Mouse (Mus musculus) midbrain, embryonic 12.5 days (tissue): ENCODE data around the gene Uqcrc1. TPM values are rescaled to one million over a fixed set of nuclear protein-coding genes. Genes with fewer than 3 reads are reported as not detected.
A peak's percentile ranks its signal among the peaks of the same experiment; 100 is the strongest.

Source experiments
- ATAC-seq: fragments of 200-750 bp; cut with Nextera tagmentation; 2 replicates; pipeline ENCODE4 v1.8.0; 2017; ENCODE audit warnings: low read depth, moderate TSS enrichment, moderate library complexity; ENCODE audit not compliant: low FRiP score
- H3K27ac ChIP-seq: fragments of 300-500 bp; sonication (generic); replicated peaks from 2 replicates; pipeline ENCODE4 v1.5.1; 2016; ENCODE audit warnings: mild to moderate bottlenecking
- H3K27me3 ChIP-seq: fragments of 300-500 bp; sonication (generic); 2 replicates; pipeline ENCODE4 v1.6.1; 2016; ENCODE audit warnings: mild to moderate bottlenecking
- H3K36me3 ChIP-seq: fragments of 300-500 bp; sonication (generic); 2 replicates; pipeline ENCODE4 v1.6.1; 2016
- H3K4me1 ChIP-seq: fragments of 300-500 bp; sonication (generic); 2 replicates; pipeline ENCODE4 v1.6.1; 2016
- H3K4me2 ChIP-seq: fragments of 300-500 bp; sonication (generic); replicated peaks from 2 replicates; pipeline ENCODE4 v1.6.1; 2016; ENCODE audit warnings: mild to moderate bottlenecking, moderate library complexity
- H3K4me3 ChIP-seq: fragments of 300-500 bp; sonication (generic); 2 replicates; pipeline ENCODE4 v1.5.1; 2016; ENCODE audit warnings: mild to moderate bottlenecking
- H3K9ac ChIP-seq: fragments of 300-500 bp; sonication (generic); replicated peaks from 2 replicates; pipeline ENCODE4 v1.6.1; 2016; ENCODE audit warnings: mild to moderate bottlenecking, moderate library complexity
- H3K9me3 ChIP-seq: fragments of 300-500 bp; sonication (generic); 2 replicates; pipeline ENCODE4 v1.6.1; 2016; ENCODE audit warnings: mild to moderate bottlenecking
- WGBS: fragments of 180-500 bp; shearing (Covaris S2); methylation state at CpG from one replicate; pipeline ENCODE4 v1.1.7; 2016; 5-methylcytosine and 5-hydroxymethylcytosine counted together
- polyA plus RNA-seq: library from polyadenylated mRNA; unstranded; fragments of >200 nt; fragmentation: Nextera tagmentation; extraction: Ambion mirVana; gene quantifications from 2 replicates; pipeline ENCODE4 v1.2.1, GENCODE M21; 2016

The Uqcrc1 gene
- polyA plus RNA-seq, 1 experiment from 2014 or later = 375 TPM

GRCm38 (mm10) chr9:108949967-108950728 lies 13.7 kb downstream of the Uqcrc1 start:
- no peak overlapping the region for H3K27ac ChIP-seq
- WGBS = 84% methylated on average over 9 of the region's 9 CpGs
- no peak overlapping the region for H3K9ac ChIP-seq
- H3K4me2 ChIP-seq = no peak overlapping the region
- H3K27me3 ChIP-seq = peaks cover 29% of the 10 kb centered on the region
- ATAC-seq = no peak
- no peaks in the 10 kb centered on the region for H3K4me1 ChIP-seq
- no peak overlapping the region for H3K4me3 ChIP-seq
- H3K9me3 ChIP-seq = no peaks in the 10 kb centered on the region
- peaks cover 60% of the 10 kb centered on the region for H3K36me3 ChIP-seq

GRCm38 (mm10) chr9:108953081-108953636 lies 16.7 kb downstream of the Uqcrc1 start, which contains the start of gene Col7a1:
Gene Col7a1, plus strand, starts transcription at chr9:108953586.
- Histone ChIP-seq H3K4me2 (peak within 1 kb of the TSS; percentile 7; the same call in 1 of the 2 replicates), H3K9me3 (no peaks in the 10 kb centered on the region), H3K36me3 (peaks cover 31% of the 10 kb centered on the region), H3K4me3 (peak within 1 kb of the TSS; percentile 5; the same call in 1 of the 2 replicates), H3K4me1 (no peaks in the 10 kb centered on the region), H3K27me3 (peaks cover 29% of the 10 kb centered on the region), H3K27ac (no peak within 1 kb of the TSS), H3K9ac (no peak within 1 kb of the TSS; the same call in 1 of the 2 replicates)
- 13% methylated on average over 15 of the region's 15 CpGs for WGBS
- no peak for ATAC-seq

- Histone ChIP-seq H3K9me3 (no peaks in the 10 kb centered on the region), H3K36me3 (peaks cover 10% of the 10 kb centered on the region), H3K27ac (no peak overlapping the region), H3K9ac (no peak overlapping the region), H3K4me2 (no peak overlapping the region), H3K4me3 (no peak overlapping the region), H3K4me1 (no peaks in the 10 kb centered on the region), H3K27me3 (peaks cover 29% of the 10 kb centered on the region)
- 89% methylated on average over 11 of the region's 11 CpGs for WGBS
- no peak for ATAC-seq
Observed at GRCm38 (mm10) chr9:108955241-108955640, 18.8 kb downstream of the Uqcrc1 start.

- Histone ChIP-seq H3K27ac (no peak overlapping the region), H3K9ac (no peak overlapping the region; the same call in 1 of the 2 replicates), H3K4me2 (no peak overlapping the region), H3K9me3 (no peaks in the 10 kb centered on the region), H3K4me1 (no peaks in the 10 kb centered on the region), H3K4me3 (no peak overlapping the region), H3K27me3 (peaks cover 29% of the 10 kb centered on the region), H3K36me3 (0 out of 2 replicates have a peak, but pooled peaks cover 4% of the 10 kb centered on the region)
- 90% methylated on average over 11 of the region's 11 CpGs for WGBS
- ATAC-seq = no peak
Observed at GRCm38 (mm10) chr9:108955846-108956245, 19.4 kb downstream of the Uqcrc1 start.

- Histone ChIP-seq H3K9me3 (no peaks in the 10 kb centered on the region), H3K9ac (no peak overlapping the region), H3K36me3 (no peaks in the 10 kb centered on the region), H3K27me3 (no peaks in the 10 kb centered on the region), H3K27ac (no peak overlapping the region), H3K4me3 (no peak overlapping the region), H3K4me2 (no peak overlapping the region), H3K4me1 (no peaks in the 10 kb centered on the region)
- no peak for ATAC-seq
- WGBS = 67% methylated on average over 3 of the region's 3 CpGs
Observed at GRCm38 (mm10) chr9:108963577-108963976, 27.1 kb downstream of the Uqcrc1 start.

- H3K9me3 ChIP-seq = no peaks in the 10 kb centered on the region
- H3K4me3 ChIP-seq = no peak overlapping the region
- no peaks in the 10 kb centered on the region for H3K36me3 ChIP-seq
- no peaks in the 10 kb centered on the region for H3K27me3 ChIP-seq
- H3K9ac ChIP-seq = no peak overlapping the region
- no peaks in the 10 kb centered on the region for H3K4me1 ChIP-seq
- no peak overlapping the region for H3K27ac ChIP-seq
- ATAC-seq = no peak
- WGBS = 80% methylated on average over 6 of the region's 6 CpGs
- H3K4me2 ChIP-seq = no peak overlapping the region
Observed at GRCm38 (mm10) chr9:108964338-108964737, 27.9 kb downstream of the Uqcrc1 start.

GRCm38 (mm10) chr9:108970623-108971022 lies 34.2 kb downstream of the Uqcrc1 start:
- 86% methylated on average over 8 of the region's 8 CpGs for WGBS
- H3K9ac ChIP-seq = no peak overlapping the region

GRCm38 (mm10) chr9:108976483-108976882 lies 40.0 kb downstream of the Uqcrc1 start:
- Histone ChIP-seq H3K27ac (no peak overlapping the region), H3K9me3 (no peaks in the 10 kb centered on the region), H3K4me3 (no peak overlapping the region), H3K4me1 (no peaks in the 10 kb centered on the region), H3K9ac (no peak overlapping the region), H3K27me3 (no peaks in the 10 kb centered on the region), H3K36me3 (no peaks in the 10 kb centered on the region), H3K4me2 (no peak overlapping the region)
- WGBS = 86% methylated on average over 9 of the region's 9 CpGs
- no peak for ATAC-seq

More at GRCm38 (mm10) chr9:108970623-108971022, 34.2 kb downstream of the Uqcrc1 start:
- no peaks in the 10 kb centered on the region for H3K27me3 ChIP-seq
- H3K4me3 ChIP-seq = no peak overlapping the region
- no peaks in the 10 kb centered on the region for H3K36me3 ChIP-seq
- H3K4me2 ChIP-seq = no peak overlapping the region
- no peaks in the 10 kb centered on the region for H3K4me1 ChIP-seq
- no peak overlapping the region for H3K27ac ChIP-seq
- no peaks in the 10 kb centered on the region for H3K9me3 ChIP-seq
- no peak for ATAC-seq

- no peaks in the 10 kb centered on the region for H3K9me3 ChIP-seq
- H3K4me3 ChIP-seq = no peak overlapping the region
- no peak overlapping the region for H3K27ac ChIP-seq
- H3K36me3 ChIP-seq = no peaks in the 10 kb centered on the region
- no peaks in the 10 kb centered on the region for H3K4me1 ChIP-seq
- WGBS = 82% methylated on average over 7 of the region's 7 CpGs
- no peak overlapping the region for H3K4me2 ChIP-seq
- H3K9ac ChIP-seq = no peak overlapping the region
- H3K27me3 ChIP-seq = no peaks in the 10 kb centered on the region
- ATAC-seq = no peak
Observed at GRCm38 (mm10) chr9:108977966-108978365, 41.5 kb downstream of the Uqcrc1 start.

- Histone ChIP-seq H3K4me1 (no peaks in the 10 kb centered on the region), H3K27me3 (no peaks in the 10 kb centered on the region), H3K9me3 (no peaks in the 10 kb centered on the region), H3K4me2 (no peak overlapping the region), H3K36me3 (no peaks in the 10 kb centered on the region), H3K4me3 (no peak overlapping the region), H3K9ac (no peak overlapping the region), H3K27ac (no peak overlapping the region)
- WGBS = 83% methylated on average over 8 of the region's 8 CpGs
- no peak for ATAC-seq
Observed at GRCm38 (mm10) chr9:108982498-108982897, 46.1 kb downstream of the Uqcrc1 start.

- H3K36me3 ChIP-seq = no peaks in the 10 kb centered on the region
- H3K9me3 ChIP-seq = no peaks in the 10 kb centered on the region
- no peak for ATAC-seq
- H3K27me3 ChIP-seq = no peaks in the 10 kb centered on the region
- no peak overlapping the region for H3K4me2 ChIP-seq
- peaks cover 4% of the 10 kb centered on the region; the same call in 1 of the 2 replicates for H3K4me1 ChIP-seq
- H3K9ac ChIP-seq = no peak overlapping the region
- no peak overlapping the region for H3K27ac ChIP-seq
- WGBS = 82% methylated on average over 9 of the region's 9 CpGs
- H3K4me3 ChIP-seq = no peak overlapping the region
Observed at GRCm38 (mm10) chr9:108983209-108983608, 46.8 kb downstream of the Uqcrc1 start.

- H3K36me3 ChIP-seq = no peaks in the 10 kb centered on the region
Observed at GRCm38 (mm10) chr9:108985710-108986109, 49.3 kb downstream of the Uqcrc1 start, which contains the start of gene Ucn2. Gene Ucn2, plus strand, starts transcription at chr9:108986010.

More at GRCm38 (mm10) chr9:108985710-108986109, 49.3 kb downstream of the Uqcrc1 start, which contains the start of gene Ucn2:
- no peaks in the 10 kb centered on the region for H3K9me3 ChIP-seq
- H3K4me2 ChIP-seq = no peak within 1 kb of the TSS
- H3K27ac ChIP-seq = no peak within 1 kb of the TSS
- ATAC-seq = no peak
- peaks cover 5% of the 10 kb centered on the region for H3K4me1 ChIP-seq
- no peak within 1 kb of the TSS for H3K9ac ChIP-seq
- H3K27me3 ChIP-seq = no peaks in the 10 kb centered on the region
- 79% methylated on average over 4 of the region's 4 CpGs for WGBS
- H3K4me3 ChIP-seq = no peak within 1 kb of the TSS
